Mouse (Mus musculus) stomach, postnatal 0 days (tissue): ENCODE results near the gene Slc38a7. TPM values are rescaled to one million over a fixed set of nuclear protein-coding genes. Genes with fewer than 3 reads are reported as not detected.
A peak's percentile ranks its signal among the peaks of the same experiment; 100 is the strongest.

Experiments used
- ATAC-seq: fragments of 200-750 bp; cut with Nextera tagmentation; 2 replicates; pipeline ENCODE4 v1.8.0; 2017; ENCODE audit not compliant: low FRiP score, low TSS enrichment
- DNase-seq: peaks from one replicate; pipeline ENCODE4 v3.0.0-alpha.2; 2016; ENCODE audit warnings: low spot score
- H3K27ac ChIP-seq: fragments of 300-500 bp; sonication (generic); replicated peaks from 2 replicates; pipeline ENCODE4 v1.5.1; 2014; ENCODE audit warnings: mild to moderate bottlenecking, control low read depth
- H3K27me3 ChIP-seq: fragments of 300-500 bp; sonication (generic); 2 replicates; pipeline ENCODE4 v1.6.1; 2014; ENCODE audit warnings: low read length; ENCODE audit not compliant: control insufficient read depth, insufficient read depth
- H3K36me3 ChIP-seq: fragments of 300-500 bp; sonication (generic); 2 replicates; pipeline ENCODE4 v1.6.1; 2014; ENCODE audit warnings: low read length, mixed read lengths; ENCODE audit not compliant: control insufficient read depth, insufficient read depth
- H3K4me1 ChIP-seq: fragments of 300-500 bp; sonication (generic); replicated peaks from 2 replicates; pipeline ENCODE4 v1.6.1; 2014; ENCODE audit warnings: antibody characterized with exemption; ENCODE audit not compliant: control insufficient read depth, insufficient read depth
- H3K4me2 ChIP-seq: fragments of 300-500 bp; sonication (generic); replicated peaks from 2 replicates; pipeline ENCODE4 v1.6.1; 2014; ENCODE audit warnings: low read depth, mild to moderate bottlenecking, control low read depth, moderate library complexity
- H3K4me3 ChIP-seq: fragments of 300-500 bp; sonication (generic); 2 replicates; pipeline ENCODE4 v1.5.1; 2014; ENCODE audit warnings: low read depth, low read length, control low read depth
- H3K9ac ChIP-seq: fragments of 300-500 bp; sonication (generic); 2 replicates; pipeline ENCODE4 v1.6.1; 2014; ENCODE audit warnings: mild to moderate bottlenecking, low read length, control low read depth, mixed read lengths
- H3K9me3 ChIP-seq: fragments of 300-500 bp; sonication (generic); 2 replicates; pipeline ENCODE4 v1.6.1; 2016; ENCODE audit warnings: low read length; ENCODE audit not compliant: control insufficient read depth
- CTCF ChIP-seq: IDR thresholded peaks from 2 replicates; pipeline ENCODE4 v1.5.1; 2016; ENCODE audit warnings: antibody characterized with exemption, low read depth, mild to moderate bottlenecking, moderate library complexity
- EP300 ChIP-seq: optimal IDR thresholded peaks from 2 replicates; pipeline ENCODE3; 2016; ENCODE audit warnings: antibody characterized with exemption
- WGBS: fragments of 180-500 bp; shearing (Covaris S2); extraction: QIAGEN DNeasy Blood & Tissue Kit; methylation state at CpG from one replicate; pipeline ENCODE4 v1.1.7; 2014; 5-methylcytosine and 5-hydroxymethylcytosine counted together
- polyA plus RNA-seq: library from polyadenylated mRNA; unstranded; fragments of >200 nt; fragmentation: Nextera tagmentation; extraction: Ambion mirVana; gene quantifications from 2 replicates; pipeline ENCODE4 v1.2.1, GENCODE M21; 2015

Slc38a7 gene
- polyA plus RNA-seq, 1 experiment from 2014 or later, result 9.5 TPM

- peak overlapping the region; percentile 74 for H3K9ac ChIP-seq
- no peaks in the 10 kb centered on the region for H3K4me1 ChIP-seq
- ATAC-seq (peak; percentile 20; the same call in 1 of the 2 replicates), DNase-seq (peak; percentile 21)
- H3K27ac ChIP-seq, result peak overlapping the region; percentile 49
- no peaks in the 10 kb centered on the region for H3K9me3 ChIP-seq
- no peaks in the 10 kb centered on the region for H3K36me3 ChIP-seq
- 56% methylated on average over 17 of the region's 17 CpGs for WGBS
- peak overlapping the region; percentile 96 for H3K4me2 ChIP-seq
- H3K4me3 ChIP-seq, result peak overlapping the region; percentile 80
- TF ChIP-seq CTCF, result no peak
- TF ChIP-seq EP300, result no peak
- H3K27me3 ChIP-seq, result no peaks in the 10 kb centered on the region
These were observed 33.6 kb upstream of the Slc38a7 start for GRCm38 (mm10) chr8:95886647-95887577.

- 43% methylated on average over 5 of the region's 5 CpGs for WGBS
- ATAC-seq (no peak), DNase-seq (no peak)
- no peaks in the 10 kb centered on the region for H3K36me3 ChIP-seq
- no peaks in the 10 kb centered on the region for H3K9me3 ChIP-seq
- no peak overlapping the region for H3K9ac ChIP-seq
- H3K4me3 ChIP-seq, result no peak overlapping the region
- no peaks in the 10 kb centered on the region for H3K27me3 ChIP-seq
- TF ChIP-seq EP300 (no peak), CTCF (no peak)
- no peak overlapping the region for H3K27ac ChIP-seq
- H3K4me1 ChIP-seq, result no peaks in the 10 kb centered on the region
- H3K4me2 ChIP-seq, result no peak overlapping the region
These were observed 32.6 kb upstream of the Slc38a7 start for GRCm38 (mm10) chr8:95885966-95886365.

GRCm38 (mm10) chr8:95885271-95885841, 32.0 kb upstream of the Slc38a7 start:
- Histone ChIP-seq H3K9me3 (no peaks in the 10 kb centered on the region), H3K4me3 (no peak overlapping the region), H3K27me3 (no peaks in the 10 kb centered on the region), H3K27ac (no peak overlapping the region), H3K4me1 (no peaks in the 10 kb centered on the region), H3K4me2 (no peak overlapping the region), H3K36me3 (no peaks in the 10 kb centered on the region), H3K9ac (no peak overlapping the region)
- 57% methylated on average over 5 of the region's 5 CpGs for WGBS
- TF ChIP-seq CTCF (no peak), EP300 (no peak)
- no peak for ATAC-seq
- no peak for DNase-seq

GRCm38 (mm10) chr8:95884491-95884890, 31.2 kb upstream of the Slc38a7 start:
- Histone ChIP-seq H3K9ac (no peak overlapping the region), H3K27me3 (no peaks in the 10 kb centered on the region), H3K27ac (no peak overlapping the region), H3K4me2 (no peak overlapping the region), H3K9me3 (no peaks in the 10 kb centered on the region), H3K36me3 (no peaks in the 10 kb centered on the region), H3K4me1 (no peaks in the 10 kb centered on the region), H3K4me3 (no peak overlapping the region)
- DNase-seq, result no peak
- TF ChIP-seq CTCF, result no peak
- TF ChIP-seq EP300, result no peak
- WGBS, result 76% methylated on average over 12 of the region's 12 CpGs
- no peak for ATAC-seq

GRCm38 (mm10) chr8:95882191-95882590, 28.9 kb upstream of the Slc38a7 start:
- Histone ChIP-seq H3K4me3 (no peak overlapping the region), H3K9ac (no peak overlapping the region), H3K4me1 (no peaks in the 10 kb centered on the region), H3K27me3 (no peaks in the 10 kb centered on the region), H3K27ac (no peak overlapping the region), H3K36me3 (no peaks in the 10 kb centered on the region; the same call in 1 of the 2 replicates), H3K4me2 (no peak overlapping the region), H3K9me3 (no peaks in the 10 kb centered on the region)
- ATAC-seq, result no peak
- TF ChIP-seq CTCF (no peak), EP300 (no peak)
- no peak for DNase-seq
- WGBS, result 81% methylated on average over 9 of the region's 9 CpGs

GRCm38 (mm10) chr8:95881576-95881975, 28.2 kb upstream of the Slc38a7 start:
- DNase-seq (no peak), ATAC-seq (no peak)
- no peaks in the 10 kb centered on the region for H3K9me3 ChIP-seq
- H3K36me3 ChIP-seq, result no peaks in the 10 kb centered on the region; the same call in 1 of the 2 replicates
- no peak overlapping the region for H3K27ac ChIP-seq
- no peak overlapping the region for H3K9ac ChIP-seq
- no peak overlapping the region for H3K4me3 ChIP-seq
- no peak overlapping the region for H3K4me2 ChIP-seq
- no peak for TF ChIP-seq CTCF
- TF ChIP-seq EP300, result no peak
- 80% methylated on average over 3 of the region's 3 CpGs for WGBS
- H3K27me3 ChIP-seq, result no peaks in the 10 kb centered on the region
- no peaks in the 10 kb centered on the region for H3K4me1 ChIP-seq
